Mouse (Mus musculus): ENCODE results near the gene Col5a1.

GRCm38 (mm10) chr2:28065081-28065651, 178.9 kb downstream of the Col5a1 start:
- TF ChIP-seq CTCF (IDR thresholded peaks at IDR 0.05), result no peak
- TF ChIP-seq POLR2A (IDR thresholded peaks at IDR 0.05; ENCODE audit: insufficient read depth, low read depth, low read length), result no peak
- no peak for TF ChIP-seq EP300 (IDR thresholded peaks at IDR 0.05; ENCODE audit: insufficient read depth, low read depth, low read length)

All from heart, adult 2 months (tissue).